Mouse (Mus musculus) neural tube, embryonic 13.5 days (tissue): ENCODE measurements at regions not wholly inside any gene's neighbourhood (a gene's known extent, or its start where the extent isn't known, plus 50 kb on each side); places are given as distances from the start of the nearest gene placed in this dataset.
"Not testable (repeated sequence)": the region's sequence is repeated elsewhere in the genome, so short reads cannot be mapped to it uniquely, and the experiment has no call there.

Source experiments
- ATAC-seq: fragments of 200-750 bp; cut with Nextera tagmentation; 2 replicates; pipeline ENCODE4 v1.8.0; 2017; ENCODE audit warnings: low read depth, mild to moderate bottlenecking, moderate TSS enrichment, moderate library complexity
- H3K27ac ChIP-seq: fragments of 300-500 bp; sonication (generic); replicated peaks from 2 replicates; pipeline ENCODE4 v1.5.1; 2015; ENCODE audit warnings: moderate library complexity, mild to moderate bottlenecking, inconsistent platforms
- H3K27me3 ChIP-seq: fragments of 300-500 bp; sonication (generic); 2 replicates; pipeline ENCODE4 v1.6.1; 2015; ENCODE audit warnings: mild to moderate bottlenecking, inconsistent platforms
- H3K36me3 ChIP-seq: fragments of 300-500 bp; sonication (generic); 2 replicates; pipeline ENCODE4 v1.6.1; 2015; ENCODE audit warnings: mild to moderate bottlenecking, inconsistent platforms
- H3K4me1 ChIP-seq: fragments of 300-500 bp; sonication (generic); replicated peaks from 2 replicates; pipeline ENCODE4 v1.6.1; 2015; ENCODE audit warnings: inconsistent platforms
- H3K4me2 ChIP-seq: fragments of 300-500 bp; sonication (generic); 2 replicates; pipeline ENCODE4 v1.6.1; 2015; ENCODE audit warnings: inconsistent platforms, mild to moderate bottlenecking, moderate library complexity
- H3K4me3 ChIP-seq: fragments of 300-500 bp; sonication (generic); 2 replicates; pipeline ENCODE4 v1.5.1; 2015; ENCODE audit warnings: mild to moderate bottlenecking, inconsistent platforms
- H3K9ac ChIP-seq: fragments of 300-500 bp; sonication (generic); 2 replicates; pipeline ENCODE4 v1.6.1; 2015; ENCODE audit warnings: moderate library complexity, mild to moderate bottlenecking, inconsistent platforms
- H3K9me3 ChIP-seq: fragments of 300-500 bp; sonication (generic); 2 replicates; pipeline ENCODE4 v1.6.1; 2016; ENCODE audit warnings: inconsistent platforms
- WGBS: fragments of 180-500 bp; shearing (Covaris S2); methylation state at CpG from one replicate; pipeline ENCODE4 v1.1.7; 2015; 5-methylcytosine and 5-hydroxymethylcytosine counted together

DNA sequence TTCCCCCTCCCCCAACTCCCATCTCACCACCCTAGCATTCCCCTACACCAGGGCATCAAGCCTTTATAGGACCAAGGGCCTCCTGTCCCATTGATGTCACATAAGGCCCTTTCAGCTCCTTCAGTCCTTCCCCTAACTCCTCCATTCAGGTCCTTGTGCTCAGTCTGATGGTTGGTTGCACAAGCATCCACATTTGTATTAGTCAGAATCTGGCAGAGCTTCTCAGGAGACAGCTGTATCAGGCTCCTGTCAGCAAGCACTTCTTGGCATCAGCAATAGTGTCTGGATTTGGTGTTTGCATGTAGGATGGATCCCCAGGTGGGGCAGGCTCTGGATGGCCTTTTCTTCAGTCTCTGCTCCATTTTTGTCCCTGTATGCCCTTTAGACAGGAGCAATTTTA, 237.4 kb upstream of the Slc39a10 start:
- H3K4me1 ChIP-seq, H3K4me3 ChIP-seq, ATAC-seq, H3K27me3 ChIP-seq, H3K4me2 ChIP-seq, H3K36me3 ChIP-seq, H3K27ac ChIP-seq, H3K9me3 ChIP-seq, H3K9ac ChIP-seq: not testable (repeated sequence)

DNA sequence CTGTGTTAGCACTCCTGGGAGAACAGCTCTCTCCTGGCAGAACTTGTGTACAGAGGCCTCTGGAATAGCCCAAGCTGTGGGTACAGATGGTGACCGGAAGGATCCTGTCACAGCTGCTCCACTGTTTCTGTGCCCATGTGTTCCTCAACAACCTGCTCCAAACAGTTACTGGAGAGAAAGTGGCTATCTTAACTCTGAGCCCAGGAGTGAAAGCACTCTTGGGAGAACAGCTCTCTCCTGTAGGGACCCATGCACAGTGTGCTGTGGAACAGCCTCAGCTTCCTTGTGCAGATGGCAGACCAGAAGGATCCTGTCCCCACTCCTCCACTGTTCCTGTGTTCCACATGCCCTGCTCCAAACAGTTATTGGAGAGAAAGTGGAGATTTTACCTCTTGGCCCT, 227.0 kb upstream of the Slc39a10 start:
- no peak overlapping the region for H3K4me2 ChIP-seq
- H3K4me1 ChIP-seq: no peaks in the 10 kb centered on the region
- 84% methylated on average over 1 of the region's 1 CpGs for WGBS
- H3K27me3 ChIP-seq: no peaks in the 10 kb centered on the region
- no peak overlapping the region for H3K4me3 ChIP-seq
- no peaks in the 10 kb centered on the region for H3K36me3 ChIP-seq
- no peak overlapping the region for H3K9ac ChIP-seq
- H3K9me3 ChIP-seq: no peaks in the 10 kb centered on the region
- H3K27ac ChIP-seq: no peak overlapping the region
- ATAC-seq: no peak

DNA sequence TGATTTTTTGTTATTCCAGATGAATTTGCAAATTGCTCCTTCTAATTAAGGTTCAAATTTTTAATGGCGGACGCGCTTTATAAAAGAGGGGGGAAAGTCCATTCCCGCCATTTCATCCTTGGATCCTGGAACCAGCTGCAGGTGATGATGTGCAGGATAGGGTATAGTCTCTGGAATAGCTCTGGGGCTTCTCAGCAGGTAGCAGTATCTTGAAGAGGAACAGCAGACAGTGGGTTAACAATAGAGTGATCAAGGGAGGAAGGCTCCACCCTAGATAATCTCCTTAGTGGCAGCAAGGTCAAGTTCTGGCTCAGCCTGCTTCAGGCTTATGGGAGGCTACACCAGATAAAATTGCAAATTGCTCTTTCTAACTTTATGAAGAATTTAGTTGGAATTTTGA, 224.0 kb upstream of the Slc39a10 start:
- H3K36me3 ChIP-seq, H3K4me3 ChIP-seq, H3K27me3 ChIP-seq, ATAC-seq, H3K9ac ChIP-seq, H3K4me2 ChIP-seq, H3K9me3 ChIP-seq, H3K4me1 ChIP-seq, H3K27ac ChIP-seq: not testable (repeated sequence)
- 95% methylated on average over 4 of the region's 4 CpGs for WGBS

DNA sequence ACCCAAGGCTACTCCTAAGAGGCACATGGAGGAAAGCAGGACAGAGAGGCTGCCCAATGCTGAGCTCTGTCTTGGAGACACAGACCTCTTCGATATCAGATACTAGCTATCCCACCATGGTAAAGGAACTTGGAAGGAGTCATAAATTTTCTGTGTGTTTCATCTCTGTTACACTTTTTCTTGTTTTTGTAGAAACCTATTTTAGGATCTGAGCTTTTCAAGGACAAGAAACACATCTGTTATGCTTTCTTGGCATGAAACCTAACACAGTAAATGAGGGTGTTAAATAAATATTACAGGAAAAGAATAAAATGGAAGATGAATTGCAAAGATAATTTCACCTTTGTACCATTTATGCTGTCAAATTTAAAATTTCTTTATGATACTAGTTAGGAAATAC, 219.8 kb upstream of the Slc39a10 start:
- Histone ChIP-seq H3K4me2 (no peak overlapping the region), H3K4me1 (no peaks in the 10 kb centered on the region), H3K9me3 (no peaks in the 10 kb centered on the region), H3K27me3 (no peaks in the 10 kb centered on the region), H3K4me3 (no peak overlapping the region), H3K36me3 (no peaks in the 10 kb centered on the region), H3K27ac (no peak overlapping the region), H3K9ac (no peak overlapping the region)
- no peak for ATAC-seq
- WGBS: 84% methylated on average over 1 of the region's 1 CpGs

DNA sequence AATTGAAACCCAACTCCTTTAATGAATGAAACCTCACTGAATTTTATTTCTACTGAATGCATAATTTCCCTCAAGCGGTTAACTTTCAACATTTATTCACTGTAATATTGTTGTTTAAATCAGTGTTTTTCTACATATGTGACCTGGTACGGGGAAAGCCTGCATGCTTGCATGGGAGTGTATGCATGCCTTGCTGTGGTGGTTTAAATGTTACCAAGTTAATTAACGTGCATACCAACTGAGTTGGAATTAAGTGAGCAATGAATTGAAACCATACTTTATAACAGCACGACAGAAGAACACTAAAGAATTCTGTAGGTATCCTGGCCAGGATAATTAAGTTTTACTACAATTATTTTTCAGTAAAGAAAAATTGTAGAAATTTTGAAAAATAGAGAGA, 211.4 kb upstream of the Slc39a10 start:
- Histone ChIP-seq H3K36me3 (no peaks in the 10 kb centered on the region), H3K9me3 (no peaks in the 10 kb centered on the region), H3K4me1 (no peaks in the 10 kb centered on the region), H3K9ac (no peak overlapping the region), H3K27me3 (no peaks in the 10 kb centered on the region), H3K27ac (no peak overlapping the region), H3K4me3 (no peak overlapping the region), H3K4me2 (no peak overlapping the region)
- ATAC-seq: no peak
- 71% methylated on average over 4 of the region's 4 CpGs for WGBS

DNA sequence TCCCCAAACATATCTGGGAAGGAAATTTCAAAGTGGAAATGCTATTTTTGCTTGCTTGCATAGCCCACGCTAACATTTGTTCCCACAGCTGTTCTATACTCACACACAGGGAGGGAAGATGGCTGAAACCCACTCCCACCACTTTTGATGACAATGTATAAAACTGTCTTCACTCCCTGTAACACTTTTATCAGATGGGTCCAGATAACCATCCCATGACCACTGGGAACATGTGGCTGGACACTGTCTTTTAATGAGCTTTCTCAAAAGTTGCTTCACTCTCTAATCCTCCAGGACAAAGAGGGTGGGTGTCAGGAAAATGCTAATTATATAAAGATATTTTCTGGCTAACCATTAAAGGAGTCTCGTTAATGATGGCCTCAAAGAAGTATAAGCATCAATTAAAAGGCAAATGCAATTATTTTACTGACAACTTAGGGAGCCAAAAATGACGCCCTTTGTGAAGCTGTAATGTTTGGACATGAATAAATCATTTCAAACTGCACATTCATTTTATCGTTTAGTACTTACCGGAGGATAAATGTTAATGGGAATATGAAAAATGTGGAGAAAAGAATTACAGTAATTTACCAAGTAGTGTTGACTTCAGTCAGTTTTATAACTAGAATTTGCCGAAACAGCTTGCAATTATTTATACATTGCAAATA, 210.8 kb upstream of the Slc39a10 start:
- 66% methylated on average over 6 of the region's 6 CpGs for WGBS
- Histone ChIP-seq H3K4me3 (no peak overlapping the region), H3K9me3 (no peaks in the 10 kb centered on the region), H3K4me2 (no peak overlapping the region), H3K27ac (no peak overlapping the region), H3K27me3 (no peaks in the 10 kb centered on the region), H3K4me1 (no peaks in the 10 kb centered on the region), H3K36me3 (no peaks in the 10 kb centered on the region), H3K9ac (no peak overlapping the region)
- ATAC-seq: no peak

DNA sequence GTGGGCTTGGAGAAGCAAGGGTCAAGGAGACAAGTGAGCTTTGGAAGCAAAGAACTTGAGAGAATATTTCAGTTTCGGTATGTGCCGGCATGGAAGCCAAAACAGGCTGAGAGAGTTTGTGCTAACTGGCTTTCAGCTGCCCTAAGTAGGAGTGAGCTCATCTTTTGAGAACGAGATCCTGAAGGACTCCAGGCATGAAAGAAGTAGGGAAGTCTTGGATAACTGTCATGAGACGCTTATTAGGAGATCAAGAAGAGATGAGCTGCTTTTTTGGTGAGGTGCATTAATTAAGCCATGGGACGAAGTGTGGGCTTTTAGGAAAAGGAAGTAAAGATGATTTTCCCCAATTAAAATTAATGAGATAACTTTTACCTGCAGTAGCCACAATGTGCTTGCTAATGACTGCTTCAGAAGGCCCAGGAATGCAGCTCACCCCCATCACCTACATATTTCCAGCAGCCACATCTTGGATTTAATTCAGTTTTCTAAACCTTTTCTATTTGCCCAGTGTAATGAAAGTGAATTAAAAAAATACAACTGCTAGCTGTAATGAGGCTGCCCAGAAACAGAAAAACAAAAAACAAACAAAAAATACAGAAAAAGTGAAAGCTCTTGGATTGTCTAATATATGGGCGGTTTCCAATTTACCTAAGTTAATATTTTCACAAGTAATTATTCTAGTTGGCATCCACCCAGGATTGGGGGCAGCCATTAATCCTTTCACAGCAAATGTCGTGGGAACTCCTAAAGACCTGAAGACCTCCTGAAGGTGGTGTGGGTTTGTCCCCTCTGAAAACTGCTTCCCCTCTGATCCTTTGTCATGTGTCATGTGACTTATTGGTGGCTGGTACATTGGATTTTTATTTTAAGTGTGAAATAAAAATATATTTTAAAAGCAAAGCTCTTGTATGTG, 204.7 kb upstream of the Slc39a10 start:
- Histone ChIP-seq H3K27ac (no peak overlapping the region), H3K9me3 (no peaks in the 10 kb centered on the region), H3K27me3 (no peaks in the 10 kb centered on the region), H3K4me3 (no peak overlapping the region), H3K9ac (no peak overlapping the region), H3K36me3 (no peaks in the 10 kb centered on the region), H3K4me1 (no peaks in the 10 kb centered on the region; the same call in none of the 2 replicates), H3K4me2 (no peak overlapping the region)
- 85% methylated on average over 7 of the region's 7 CpGs for WGBS
- no peak for ATAC-seq

DNA sequence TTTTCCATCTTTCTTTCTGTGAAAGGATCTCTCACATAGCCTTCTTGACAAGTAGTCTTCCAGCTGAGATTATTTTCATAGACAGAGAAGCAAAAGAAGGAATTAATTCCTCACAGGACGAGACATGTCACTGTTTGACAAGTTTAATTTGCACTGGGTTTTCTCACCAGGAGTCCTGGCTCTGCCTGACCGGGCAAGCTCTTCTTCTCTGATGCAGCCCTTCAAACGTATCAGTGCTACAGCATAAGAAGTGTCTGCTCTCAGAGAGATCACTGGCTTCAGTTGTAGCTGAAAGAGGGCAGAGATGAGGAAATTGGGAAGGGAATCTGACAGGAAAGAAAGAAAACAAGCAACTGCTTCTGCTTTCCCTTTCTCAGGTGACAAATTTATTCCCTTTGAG, 201.8 kb upstream of the Slc39a10 start:
- Histone ChIP-seq H3K4me2 (no peak overlapping the region), H3K4me1 (no peaks in the 10 kb centered on the region; the same call in none of the 2 replicates), H3K27ac (no peak overlapping the region), H3K4me3 (no peak overlapping the region), H3K27me3 (no peaks in the 10 kb centered on the region), H3K9me3 (peaks cover 4% of the 10 kb centered on the region; the same call in 1 of the 2 replicates), H3K9ac (no peak overlapping the region), H3K36me3 (no peaks in the 10 kb centered on the region)
- 52% methylated on average over 3 of the region's 3 CpGs for WGBS
- ATAC-seq: no peak

DNA sequence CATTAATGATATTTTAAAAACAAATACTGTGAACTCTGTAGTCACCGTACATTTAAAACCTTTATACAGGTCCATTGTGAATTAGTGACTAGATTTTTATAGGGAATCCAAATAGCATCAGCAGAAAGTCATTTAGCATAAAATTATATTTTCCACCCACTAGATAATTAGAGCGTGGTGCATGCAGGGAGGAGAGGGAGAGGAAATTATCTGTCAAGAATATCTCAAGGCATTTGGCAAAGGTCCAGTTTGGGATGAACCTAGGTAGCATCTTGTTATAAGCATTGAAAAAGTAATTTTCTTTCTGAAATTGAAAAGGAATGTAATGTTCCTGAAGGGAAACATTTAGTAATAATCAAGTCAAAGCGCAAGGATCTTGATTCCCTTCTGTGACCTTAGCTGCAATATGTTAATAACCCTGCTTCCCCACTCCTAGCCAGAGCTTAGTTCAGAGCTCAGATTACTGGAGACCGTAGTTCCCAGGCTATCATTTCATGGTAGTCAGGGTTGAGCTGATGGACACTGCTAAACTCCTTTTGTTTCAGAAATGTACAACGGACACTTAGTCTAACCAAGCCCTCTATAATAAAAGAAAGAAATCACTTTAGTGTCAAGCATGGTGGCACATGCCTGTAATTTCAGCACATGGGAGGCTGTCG, 200.8 kb upstream of the Slc39a10 start:
- 48% methylated on average over 6 of the region's 6 CpGs for WGBS
- ATAC-seq: peak; percentile 61
- no peak overlapping the region for H3K4me2 ChIP-seq
- peaks cover 4% of the 10 kb centered on the region; the same call in 1 of the 2 replicates for H3K9me3 ChIP-seq
- H3K27ac ChIP-seq: peak overlapping the region; percentile 46; the same call in 1 of the 2 replicates
- H3K36me3 ChIP-seq: no peaks in the 10 kb centered on the region
- no peak overlapping the region for H3K4me3 ChIP-seq
- H3K27me3 ChIP-seq: no peaks in the 10 kb centered on the region
- H3K4me1 ChIP-seq: no peaks in the 10 kb centered on the region; the same call in none of the 2 replicates
- no peak overlapping the region for H3K9ac ChIP-seq

DNA sequence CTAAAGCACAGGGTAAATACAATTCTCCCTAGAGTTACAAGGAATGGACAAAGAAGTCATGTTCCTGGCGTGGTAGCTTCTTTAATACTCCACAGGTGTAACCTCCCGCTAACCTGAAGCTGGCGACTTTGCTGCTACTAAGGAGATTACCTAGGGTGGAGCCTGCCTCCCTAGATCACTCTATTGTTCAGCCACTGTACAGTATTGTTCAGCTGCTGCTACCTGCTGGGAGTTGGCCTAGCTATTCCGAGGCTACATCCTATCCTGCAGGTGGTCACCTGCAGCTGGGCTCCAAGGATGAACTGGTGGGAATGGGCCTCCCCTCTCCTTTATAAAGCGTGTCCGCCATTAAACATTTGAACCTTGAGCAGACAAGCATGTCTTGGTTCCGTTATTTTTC, 183.8 kb upstream of the Slc39a10 start:
- ATAC-seq: no peak
- H3K4me2 ChIP-seq: no peak overlapping the region
- 86% methylated on average over 7 of the region's 7 CpGs for WGBS

DNA sequence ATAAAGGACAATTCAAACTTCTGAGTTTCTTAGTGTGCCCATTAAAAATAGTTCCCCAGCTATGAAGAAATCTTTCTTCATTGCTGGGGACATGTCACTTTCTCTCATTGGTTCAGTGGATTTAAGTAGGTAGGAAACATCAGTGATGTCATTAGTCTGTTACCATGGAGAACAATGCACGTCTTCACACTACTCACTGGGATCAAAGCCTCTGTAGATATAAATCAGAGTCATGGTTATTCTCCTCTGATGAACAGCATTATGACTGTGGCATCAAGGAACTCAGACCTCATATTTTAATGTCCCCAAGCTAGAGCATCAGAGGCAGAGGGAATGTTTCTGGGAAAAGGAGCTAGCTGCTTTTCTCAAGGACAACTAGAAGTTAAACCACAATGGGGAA, 165.5 kb upstream of the Slc39a10 start:
- ATAC-seq: no peak
- no peak overlapping the region for H3K4me2 ChIP-seq

More for the DNA sequence above, 183.8 kb upstream of the Slc39a10 start:
- Histone ChIP-seq H3K4me3 (no peak overlapping the region), H3K9me3 (0 out of 2 replicates have a peak, but pooled peaks cover 4% of the 10 kb centered on the region), H3K27ac (no peak overlapping the region), H3K27me3 (no peaks in the 10 kb centered on the region), H3K4me1 (no peaks in the 10 kb centered on the region), H3K9ac (no peak overlapping the region), H3K36me3 (no peaks in the 10 kb centered on the region)

DNA sequence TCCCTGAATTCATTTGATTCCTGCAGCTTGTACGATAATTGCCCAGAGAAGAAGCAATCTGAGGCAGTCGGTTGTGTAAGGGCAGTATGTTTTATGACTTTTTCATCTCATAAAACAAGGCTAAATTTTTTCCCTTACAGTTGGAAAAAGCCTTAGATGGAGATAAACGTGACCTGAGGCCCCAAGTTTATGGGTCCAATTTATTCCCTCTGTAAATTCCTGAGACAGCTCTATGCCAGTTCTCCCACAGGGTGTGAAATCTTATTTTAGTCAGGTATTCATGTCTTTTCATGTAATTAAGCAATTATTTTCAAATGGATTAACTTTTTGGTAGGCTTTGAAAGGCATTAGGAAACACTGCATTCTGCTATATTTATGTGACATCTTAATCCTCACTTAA, 164.7 kb upstream of the Slc39a10 start:
- Histone ChIP-seq H3K4me3 (no peak overlapping the region), H3K27ac (no peak overlapping the region), H3K9ac (no peak overlapping the region), H3K4me1 (no peaks in the 10 kb centered on the region), H3K36me3 (no peaks in the 10 kb centered on the region), H3K9me3 (no peaks in the 10 kb centered on the region), H3K4me2 (no peak overlapping the region), H3K27me3 (no peaks in the 10 kb centered on the region)
- WGBS: 14% methylated on average over 3 of the region's 3 CpGs
- peak; percentile 59; the same call in 1 of the 2 replicates for ATAC-seq

More for the DNA sequence above, 165.5 kb upstream of the Slc39a10 start:
- Histone ChIP-seq H3K27ac (no peak overlapping the region), H3K4me3 (no peak overlapping the region), H3K4me1 (no peaks in the 10 kb centered on the region), H3K9me3 (no peaks in the 10 kb centered on the region), H3K27me3 (no peaks in the 10 kb centered on the region), H3K36me3 (no peaks in the 10 kb centered on the region), H3K9ac (no peak overlapping the region)
- 12% methylated on average over 1 of the region's 1 CpGs for WGBS
